Mouse (Mus musculus): ENCODE data around the gene Tk1.
A peak's percentile ranks its signal among the peaks of the same experiment; 100 is the strongest.
"Not testable (repeated sequence)": the region's sequence is repeated elsewhere in the genome, so short reads cannot be mapped to it uniquely, and the experiment has no call there.

The Tk1 gene

DNA sequence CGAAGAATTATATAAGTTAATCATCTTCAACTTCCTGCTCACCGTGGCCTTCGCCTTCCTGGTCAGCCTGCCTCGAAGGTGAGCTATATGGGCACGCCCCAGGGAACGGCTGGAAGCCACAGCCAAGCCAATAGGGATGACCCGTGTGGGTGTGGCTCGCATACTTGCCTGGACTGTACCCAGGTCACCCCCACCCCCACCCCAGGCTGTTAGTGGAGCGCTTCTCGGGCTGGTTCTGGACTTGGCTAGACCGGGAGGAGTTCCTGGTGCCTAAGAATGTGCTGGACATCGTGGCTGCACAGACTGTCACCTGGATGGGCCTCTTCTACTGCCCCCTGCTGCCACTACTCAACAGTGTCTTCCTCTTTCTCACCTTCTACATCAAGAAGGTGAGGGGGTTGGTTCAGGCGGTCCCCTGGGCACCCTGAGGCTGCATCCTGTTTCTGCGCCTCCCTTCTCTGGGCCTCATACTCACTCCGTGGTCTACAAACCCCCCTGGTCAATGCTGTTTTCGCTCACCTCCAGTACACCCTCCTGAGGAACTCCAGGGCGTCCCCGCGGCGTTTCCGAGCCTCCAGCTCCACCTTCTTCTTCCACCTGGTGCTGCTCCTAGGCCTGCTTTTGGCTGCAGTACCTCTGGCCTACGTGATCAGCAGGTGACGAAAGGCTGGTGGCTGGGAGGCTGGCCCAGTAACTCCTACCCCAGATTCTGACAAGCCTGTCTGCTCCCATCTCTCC is 35.0 kb downstream of the Tk1 start:
- DNase-seq (ENCODE audit: low spot score), result no peak

DNA sequence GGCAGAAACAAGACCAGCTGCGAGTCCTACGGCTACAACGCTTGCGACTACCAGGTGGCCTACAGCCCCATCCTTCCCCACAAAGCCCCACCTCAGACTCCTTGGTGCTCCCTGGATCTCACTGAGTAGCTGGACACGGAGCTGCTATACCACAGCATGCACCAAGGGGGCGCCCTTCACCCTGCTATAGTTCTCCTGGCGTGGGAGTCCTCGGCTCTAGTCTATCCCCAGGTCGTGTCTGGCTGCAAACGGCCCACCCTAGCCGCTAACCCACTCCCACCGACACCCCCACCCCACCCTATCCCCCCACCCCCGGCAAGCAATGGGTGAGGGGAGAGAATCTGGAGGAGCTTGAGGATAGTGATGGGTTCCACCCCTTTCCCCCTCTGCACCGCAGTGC is 35.6 kb downstream of the Tk1 start:
- DNase-seq (ENCODE audit: low spot score), result peak; percentile 83

GRCm38 (mm10) chr11:117788481-117788880 is 37.4 kb downstream of the Tk1 start:
- not testable (repeated sequence) for DNase-seq (ENCODE audit: low spot score)

- no peak for DNase-seq (ENCODE audit: low spot score)
Measured at GRCm38 (mm10) chr11:117786294-117786693, 39.6 kb downstream of the Tk1 start.

DNA sequence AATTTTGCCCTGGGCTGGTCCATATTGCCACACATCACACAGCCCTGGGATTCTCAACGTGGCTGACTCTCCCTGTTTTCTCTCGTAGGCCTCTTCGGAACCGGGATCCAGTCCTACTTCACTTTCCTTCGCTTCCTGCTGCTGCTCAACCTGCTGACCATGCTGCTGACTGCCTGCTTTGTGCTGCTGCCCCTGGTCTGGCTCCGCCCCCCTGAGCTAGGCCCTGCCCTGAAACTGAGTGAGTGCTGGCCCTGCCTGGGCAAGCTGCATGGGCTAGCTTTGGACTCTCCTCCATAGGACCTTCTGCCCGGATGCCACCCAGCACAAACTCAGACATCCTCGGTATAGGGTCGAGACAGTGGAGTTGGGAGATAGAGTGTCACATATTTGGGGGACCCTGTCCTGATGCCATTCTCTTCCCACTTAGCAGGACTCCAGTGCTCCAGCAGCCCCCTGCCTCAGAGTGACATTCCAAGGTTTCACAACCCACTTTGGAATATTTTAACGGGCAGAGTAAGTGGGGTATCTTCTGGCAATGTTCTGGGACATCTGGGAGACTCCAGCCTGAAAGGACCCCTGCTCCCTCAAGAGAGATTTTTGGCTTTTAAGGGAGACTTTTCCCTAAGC is 42.1 kb downstream of the Tk1 start:
- DNase-seq (ENCODE audit: low spot score), result no peak

DNA sequence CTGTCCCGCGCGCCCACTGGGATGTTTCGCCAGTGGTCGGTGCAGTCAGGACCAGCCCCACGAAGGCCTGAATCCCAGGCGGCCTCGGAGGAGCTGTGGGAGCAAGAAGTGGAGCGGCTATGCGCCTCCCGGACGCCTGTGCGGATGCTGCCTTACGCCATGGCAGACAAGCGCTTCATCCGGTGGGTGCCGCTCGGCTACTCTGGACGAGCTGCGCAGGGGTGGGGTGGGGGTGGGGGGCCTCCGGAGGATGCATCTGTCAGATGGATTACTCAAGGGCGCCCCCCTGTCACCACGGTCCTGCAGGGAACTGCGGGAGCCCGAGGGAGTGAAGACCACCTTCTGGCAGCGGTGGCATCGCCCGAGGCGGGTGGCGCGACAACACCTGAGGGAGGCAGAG is 42.8 kb downstream of the Tk1 start:
- peak; percentile 72 for DNase-seq (ENCODE audit: low spot score)

GRCm38 (mm10) chr11:117782705-117783034 is 43.2 kb downstream of the Tk1 start:
- DNase-seq (ENCODE audit: low spot score), result no peak

DNA sequence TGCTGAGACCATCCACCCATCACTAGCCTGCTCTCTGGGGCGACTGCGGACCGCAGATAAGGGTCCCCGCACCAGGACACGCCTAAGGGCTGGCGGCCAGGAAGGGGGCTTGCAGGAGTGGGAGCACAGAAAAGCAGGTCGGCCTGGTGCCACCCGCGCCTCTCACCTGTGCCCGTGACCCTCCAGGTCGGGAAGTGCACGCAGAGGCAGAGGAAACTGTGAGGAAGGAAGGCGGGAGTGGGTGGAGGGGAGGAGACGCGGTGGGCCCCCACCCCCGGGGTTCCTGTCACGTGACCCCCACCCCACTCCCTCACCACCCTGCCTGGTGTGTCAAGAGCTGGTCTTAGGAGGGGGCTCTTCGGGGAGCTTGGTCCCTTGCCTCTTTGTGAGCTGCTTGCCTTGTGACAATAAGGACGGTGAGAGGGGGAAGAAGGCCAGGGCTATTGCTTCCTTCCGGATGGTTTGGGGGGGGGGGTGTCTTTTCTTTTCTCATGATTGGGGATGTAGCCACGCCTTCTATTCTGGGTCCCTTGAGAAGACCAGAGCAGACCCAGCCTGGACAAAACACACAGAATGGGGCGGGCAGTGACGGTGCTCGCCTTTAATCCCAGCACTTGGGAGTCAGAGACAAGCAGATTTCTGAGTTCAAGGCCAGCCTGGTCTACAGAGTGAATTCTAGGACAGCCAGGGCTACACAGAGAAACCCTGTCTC is 43.7 kb downstream of the Tk1 start, which contains the start of the genes Tmc8 and Tmc6:
TSS of gene Tmc8 (plus strand) at position 84 of the 712 bp plus-strand sequence.
TSS of gene Tmc6 (minus strand) at position 206 of the 712 bp plus-strand sequence.
- DNase-seq (ENCODE audit: low spot score), result no peak

DNA sequence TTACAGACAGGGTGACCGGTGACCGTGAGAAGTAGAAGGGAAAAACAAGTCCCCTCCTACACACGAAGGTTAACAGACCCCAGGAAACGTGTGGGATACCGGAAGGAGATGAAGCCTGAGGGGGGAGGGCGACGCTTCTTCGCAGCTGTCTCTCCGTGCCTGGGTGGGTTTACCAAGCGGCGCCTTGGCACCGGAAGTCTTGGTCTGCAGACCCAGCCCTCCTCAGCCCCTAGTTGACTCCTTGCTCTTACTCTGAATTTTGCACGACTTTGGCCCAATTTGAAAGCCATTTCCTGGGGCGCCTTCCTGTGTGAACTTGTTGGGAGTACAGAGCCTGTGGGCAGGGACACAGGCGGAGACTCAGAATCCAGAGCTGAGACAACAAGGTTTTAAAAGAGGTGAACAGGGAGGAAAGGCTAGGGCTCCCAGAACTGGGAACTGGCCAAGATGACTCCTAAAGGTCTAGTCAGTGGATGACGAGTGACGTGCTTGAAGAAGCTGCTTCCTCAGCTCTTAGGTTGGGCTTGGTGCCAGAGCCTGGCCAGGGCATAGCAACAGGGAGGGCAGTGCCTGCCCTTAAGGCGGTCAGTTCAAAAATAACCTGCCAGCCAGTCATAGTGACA is 44.6 kb downstream of the Tk1 start:
- DNase-seq (ENCODE audit: low spot score), result peak; percentile 77

DNA sequence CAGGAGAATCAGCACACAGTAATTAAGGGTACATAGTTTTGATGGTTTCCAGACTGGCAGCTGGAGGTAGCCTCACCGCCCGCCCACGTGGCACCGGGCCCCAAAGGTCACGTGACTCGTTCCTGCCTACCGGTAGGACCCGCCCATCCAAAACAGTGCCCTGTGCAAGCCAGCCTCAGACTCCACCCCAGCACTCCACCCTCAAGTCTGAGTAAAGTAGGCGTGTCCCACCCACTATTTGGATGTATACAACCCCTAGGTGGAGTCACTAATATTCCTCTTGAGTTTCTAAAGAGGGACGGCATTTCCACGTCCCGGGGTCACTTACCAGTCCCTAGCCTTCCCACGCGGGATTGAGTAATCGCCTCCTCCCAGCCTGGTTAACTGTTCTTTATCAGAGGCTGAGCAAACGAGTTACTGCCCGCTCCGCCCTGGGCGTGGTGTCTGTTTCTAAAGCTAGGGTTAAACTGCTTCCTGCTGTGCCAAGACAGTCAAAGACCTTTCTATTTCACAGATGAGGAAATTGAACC is 45.2 kb downstream of the Tk1 start:
- peak; percentile 90 for DNase-seq (ENCODE audit: low spot score)

DNA sequence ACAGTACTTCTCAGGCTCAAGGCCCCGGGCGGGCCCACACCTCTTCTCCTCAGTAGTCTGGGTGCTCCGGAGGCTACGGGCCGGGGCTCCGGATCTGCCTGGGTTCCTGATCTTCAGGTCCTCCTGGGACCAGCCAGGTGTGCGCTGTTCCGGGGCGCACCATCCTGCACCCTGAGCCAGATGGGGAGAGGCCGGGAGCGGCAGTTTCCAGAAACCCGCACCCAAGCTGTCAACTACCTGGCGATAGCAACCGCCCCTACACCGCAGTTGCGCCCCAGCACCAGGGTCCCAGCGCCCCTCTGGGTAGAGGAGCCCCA is 45.7 kb downstream of the Tk1 start:
- no peak for DNase-seq (ENCODE audit: low spot score)

DNA sequence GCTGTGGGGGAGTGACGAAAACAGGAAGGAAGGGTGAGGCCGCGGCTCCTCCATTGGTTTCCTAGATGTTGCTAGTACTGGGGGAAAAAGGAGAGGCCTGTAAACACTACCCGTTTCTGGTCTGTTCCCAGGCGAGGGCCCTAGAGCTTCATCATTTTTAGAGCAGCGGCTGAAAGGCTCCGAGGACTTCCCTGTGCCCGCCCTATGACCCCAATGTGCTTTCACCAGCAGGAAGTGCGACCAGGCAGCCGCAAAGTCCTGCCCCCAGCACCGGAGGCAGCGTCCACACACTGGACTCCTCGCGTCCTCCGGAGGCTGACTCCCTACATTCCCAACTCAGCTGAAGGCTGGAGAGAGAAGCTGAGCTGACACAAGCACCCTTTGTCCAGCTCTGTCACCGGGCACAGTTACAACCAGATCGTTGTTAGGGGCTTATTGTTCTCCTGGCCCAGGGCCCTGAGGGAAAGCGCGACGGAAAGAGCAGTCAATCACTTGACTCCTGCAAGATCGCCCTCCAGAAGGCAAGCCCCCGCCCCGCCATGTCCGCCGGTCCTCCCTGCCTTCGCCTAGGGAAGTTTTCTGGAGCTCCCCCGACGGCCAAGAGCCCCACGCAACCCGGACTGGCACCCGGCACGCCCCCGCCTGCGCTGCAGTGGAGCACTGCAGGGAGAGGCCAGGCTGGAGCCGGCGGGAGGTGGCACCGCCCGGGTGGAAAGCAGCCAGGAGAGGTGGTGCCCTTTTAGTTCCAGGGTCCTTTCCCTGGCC is 46.3 kb downstream of the Tk1 start:
- DNase-seq (ENCODE audit: low spot score), result peak; percentile 86

GRCm38 (mm10) chr11:117778851-117779433 is 47.0 kb downstream of the Tk1 start:
- no peak for DNase-seq (ENCODE audit: low spot score)

- no peak for DNase-seq (ENCODE audit: low spot score)
Measured at GRCm38 (mm10) chr11:117778031-117778430, 47.9 kb downstream of the Tk1 start.

- no peak for DNase-seq (ENCODE audit: low spot score)
Measured at GRCm38 (mm10) chr11:117777111-117777510, 48.8 kb downstream of the Tk1 start.

DNA sequence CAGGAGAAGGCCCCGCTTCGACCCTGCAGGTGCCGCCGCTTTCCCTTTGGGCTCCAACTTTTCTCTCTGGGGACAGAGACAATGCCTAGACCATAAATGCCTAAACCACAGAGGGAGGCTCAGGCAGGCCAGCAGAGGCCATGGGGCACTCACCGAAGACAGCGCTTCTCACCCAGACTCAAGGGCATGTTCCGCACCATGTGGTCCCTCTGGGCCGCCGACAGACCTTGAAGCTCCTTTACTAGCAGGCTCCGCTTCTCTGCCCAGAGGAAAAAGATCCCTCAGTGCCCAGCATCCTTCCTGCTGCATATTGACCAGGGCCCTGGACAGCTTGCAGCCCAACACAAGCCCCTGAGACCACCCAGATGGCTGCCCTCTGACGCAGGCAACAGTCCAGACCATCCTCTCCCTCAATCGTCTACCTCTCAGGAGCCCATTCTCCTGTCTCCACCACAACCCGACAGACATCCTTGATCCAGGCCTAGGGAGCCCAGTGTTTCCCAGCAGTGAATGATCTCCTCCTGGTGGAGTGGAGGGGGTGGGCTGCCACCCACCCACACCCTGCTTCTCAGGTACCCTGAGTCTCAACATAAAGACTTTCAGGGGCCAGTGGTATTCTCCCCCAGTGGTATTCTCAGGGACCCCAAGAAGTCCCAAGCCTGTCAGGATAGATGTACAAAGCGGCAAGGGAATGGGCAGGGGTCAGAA is 49.7 kb downstream of the Tk1 start:
- no peak for DNase-seq (ENCODE audit: low spot score)

GRCm38 (mm10) chr11:117775540-117775939 is 50.4 kb downstream of the Tk1 start:
- DNase-seq (ENCODE audit: low spot score), result no peak

DNA sequence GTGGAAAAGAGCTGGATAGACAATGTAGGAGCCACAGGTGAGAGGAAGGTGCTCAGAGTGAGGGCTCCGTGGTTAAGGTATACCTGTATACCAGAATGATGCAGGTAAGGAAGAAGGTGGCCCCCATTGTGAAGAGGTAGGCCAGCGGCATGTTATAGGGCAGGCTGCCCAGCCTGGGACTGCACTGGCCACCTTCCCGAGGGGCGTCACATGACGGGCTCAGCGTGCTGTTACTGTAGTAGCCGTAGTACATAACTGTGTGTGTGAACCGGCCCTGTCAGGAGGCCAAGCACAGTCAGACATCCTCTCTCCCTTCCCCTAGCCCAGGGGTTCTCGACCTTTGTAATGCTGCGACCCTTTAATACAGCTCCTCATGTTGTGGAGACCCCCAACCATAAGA is 51.0 kb downstream of the Tk1 start:
- DNase-seq (ENCODE audit: low spot score), result no peak

DNA sequence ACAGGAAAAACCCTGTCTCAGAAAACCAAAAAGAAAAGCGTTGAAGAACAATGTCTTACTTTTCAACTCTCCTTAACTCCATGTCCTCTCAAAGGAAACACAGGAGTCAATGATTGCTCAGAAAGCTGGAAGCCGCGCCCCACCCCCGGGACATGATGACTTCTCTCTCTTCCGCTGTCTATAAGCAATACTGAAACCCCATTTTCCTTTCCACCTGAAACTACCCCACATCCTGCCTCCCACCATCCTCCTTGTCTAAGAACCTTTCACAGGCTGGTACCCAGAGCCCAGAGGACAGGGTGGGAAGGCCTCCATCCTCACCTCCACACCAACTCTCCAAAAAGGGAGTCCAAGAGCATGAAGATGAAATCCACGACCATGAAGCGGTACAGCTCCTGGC is 53.5 kb downstream of the Tk1 start:
- DNase-seq (ENCODE audit: low spot score), result no peak

- DNase-seq (ENCODE audit: low spot score), result no peak
Measured at GRCm38 (mm10) chr11:117770407-117770806, 55.5 kb downstream of the Tk1 start.

DNA sequence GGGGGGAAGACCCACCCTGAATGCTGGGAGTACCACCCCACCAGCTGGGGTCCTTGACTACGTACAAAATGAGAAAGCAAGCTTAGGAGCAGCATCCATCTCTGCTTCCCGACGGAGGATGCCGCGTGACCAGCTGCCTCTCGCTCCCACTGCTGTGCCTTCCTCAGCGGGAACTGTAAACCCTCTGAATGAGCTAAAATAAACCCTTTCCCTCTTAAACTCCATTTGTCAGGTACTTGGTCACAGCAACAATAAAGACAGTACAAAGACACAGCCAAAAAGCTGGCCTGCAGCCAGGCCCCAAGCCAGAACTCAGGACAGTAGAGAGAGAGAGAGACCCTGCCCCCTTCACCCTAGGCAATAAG is 56.2 kb downstream of the Tk1 start:
- DNase-seq (ENCODE audit: low spot score), result no peak
